8 mouse cellular contexts compared by ENCODE assay signal in genomic region chr7:37361802-37362441, GRCm38 (mm10).
A peak's percentile ranks its signal among the peaks of the same experiment; 100 is the strongest.
DNase-seq lines count a peak whose midpoint lies in the region; ATAC-seq lines count a peak whose summit lies in the region.

No protein-coding gene starts in this region.

- H3K4me3 ChIP-seq in forebrain, embryonic 16.5 days (replicated peaks; ENCODE audit: low read length) = peak overlapping the region; percentile 19; the same call in 1 of the 2 replicates
- H3K4me3 ChIP-seq in intestine, embryonic 15.5 days (replicated peaks) = peak overlapping the region; percentile 25

- H3K9me3 ChIP-seq in forebrain, embryonic 16.5 days (ENCODE audit: control insufficient read depth, low read length) = no peaks in the 10 kb centered on the region
- H3K9me3 ChIP-seq in intestine, embryonic 15.5 days = no peaks in the 10 kb centered on the region

- H3K36me3 ChIP-seq in forebrain, embryonic 16.5 days (ENCODE audit: control insufficient read depth, insufficient read depth) = no peaks in the 10 kb centered on the region
- H3K36me3 ChIP-seq in intestine, embryonic 15.5 days = no peaks in the 10 kb centered on the region

- H3K27ac ChIP-seq in forebrain, embryonic 16.5 days (ENCODE audit: low read length) = peak overlapping the region; percentile 25; the same call in 1 of the 2 replicates
- H3K27ac ChIP-seq in intestine, embryonic 15.5 days = peak overlapping the region; percentile 75

- H3K27me3 ChIP-seq in forebrain, embryonic 16.5 days (replicated peaks; ENCODE audit: control insufficient read depth, insufficient read depth, low read length) = no peaks in the 10 kb centered on the region
- no peaks in the 10 kb centered on the region for H3K27me3 ChIP-seq in intestine, embryonic 15.5 days (replicated peaks)

- peak; percentile 34 for ATAC-seq in forebrain, embryonic 16.5 days
- peak; percentile 31 for ATAC-seq in intestine, embryonic 15.5 days
- ATAC-seq in erythroid progenitor cell, adult 5-6 weeks (replicated peaks; ENCODE audit: low FRiP score, poor library complexity, severe bottlenecking) = no peak

- 1% methylated on average over 16 of the region's 16 CpGs for WGBS in forebrain, embryonic 16.5 days
- WGBS in intestine, embryonic 15.5 days = 1% methylated on average over 16 of the region's 16 CpGs

- peaks cover 37% of the 10 kb centered on the region for H3K4me1 ChIP-seq in forebrain, embryonic 16.5 days (replicated peaks; ENCODE audit: control insufficient read depth, insufficient read depth, low read length)
- H3K4me1 ChIP-seq in intestine, embryonic 15.5 days (replicated peaks) = peaks cover 11% of the 10 kb centered on the region

- peak; percentile 31 for DNase-seq in ovary, adult 18-20 months (ENCODE audit: low spot score)
- no peak for DNase-seq in ovary, postnatal 10 days (ENCODE audit: low spot score)
- DNase-seq in lung, adult 18-20 months = peak; percentile 42 to 59
- peak; percentile 68 for DNase-seq in retina, embryonic 14.5 days (ENCODE audit: low spot score)
- no peak for DNase-seq in thymus, postnatal 36 days

- H3K4me2 ChIP-seq in forebrain, embryonic 16.5 days (ENCODE audit: low read length) = peak overlapping the region; percentile 48
- peak overlapping the region; percentile 67 for H3K4me2 ChIP-seq in intestine, embryonic 15.5 days (replicated peaks)

- no peak overlapping the region for H3K9ac ChIP-seq in forebrain, embryonic 16.5 days (replicated peaks; ENCODE audit: low read depth, low read length)
- 0 out of 2 replicates have a peak overlapping the region, but pooled peaks have one; percentile 8 for H3K9ac ChIP-seq in intestine, embryonic 15.5 days

Comparison
In these comparisons a context has a peak if more than half of its experiments do, and no peak if none do; other contexts are left out.
1. DNase-seq: peak in ovary, adult 18-20 months (single experiment), lung, adult 18-20 months (2 of 2) and retina, embryonic 14.5 days (single experiment); none in ovary, postnatal 10 days (single experiment) and thymus, postnatal 36 days (0 of 2).